Mouse (Mus musculus): ENCODE data around the gene Adam1a.
"Not testable (repeated sequence)": the region's sequence is repeated elsewhere in the genome, so short reads cannot be mapped to it uniquely, and the experiment has no call there.

Gene Adam1a

GRCm38 (mm10) chr5:121564468-121564895 lies 19.2 kb upstream of the Adam1a start:
- peak; percentile 79 to 89 for DNase-seq (ENCODE audit: low spot score in 2 of 2)

- no peak for DNase-seq (ENCODE audit: low spot score in 2 of 2)
Measured at GRCm38 (mm10) chr5:121562436-121562835, 17.2 kb upstream of the Adam1a start.

- no peak for DNase-seq (ENCODE audit: low spot score in 2 of 2)
Measured at GRCm38 (mm10) chr5:121549196-121549595, 3.9 kb upstream of the Adam1a start.

- no peak for DNase-seq (ENCODE audit: low spot score in 2 of 2)
Measured at GRCm38 (mm10) chr5:121547084-121547483, 1.8 kb upstream of the Adam1a start.

- DNase-seq (ENCODE audit: low spot score in 2 of 2) = peak in 1 of 2 experiments; percentile 31
Measured at GRCm38 (mm10) chr5:121546530-121546895, 1.2 kb upstream of the Adam1a start.

- DNase-seq (ENCODE audit: low spot score in 2 of 2) = peak; percentile 96
Measured at GRCm38 (mm10) chr5:121545793-121546529, 679 bp upstream of the Adam1a start, which contains the start of gene Mapkapk5. Gene Mapkapk5, minus strand, starts transcription at chr5:121545905.

GRCm38 (mm10) chr5:121543370-121543769 lies 1.9 kb downstream of the Adam1a start:
- DNase-seq (ENCODE audit: low spot score in 2 of 2) = no peak

GRCm38 (mm10) chr5:121541235-121541634 lies 4.0 kb downstream of the Adam1a start:
- DNase-seq (ENCODE audit: low spot score in 2 of 2) = no peak

GRCm38 (mm10) chr5:121540066-121540465 lies 5.2 kb downstream of the Adam1a start:
- DNase-seq (ENCODE audit: low spot score in 2 of 2) = no peak

- no peak for DNase-seq (ENCODE audit: low spot score in 2 of 2)
Measured at GRCm38 (mm10) chr5:121537588-121537987, 7.7 kb downstream of the Adam1a start.

- no peak for DNase-seq (ENCODE audit: low spot score in 2 of 2)
Measured at GRCm38 (mm10) chr5:121536921-121537555, 8.2 kb downstream of the Adam1a start.

- no peak for DNase-seq (ENCODE audit: low spot score in 2 of 2)
Measured at GRCm38 (mm10) chr5:121535116-121535515, 10.2 kb downstream of the Adam1a start.

- no peak for DNase-seq (ENCODE audit: low spot score in 2 of 2)
Measured at GRCm38 (mm10) chr5:121534521-121534920, 10.8 kb downstream of the Adam1a start.

GRCm38 (mm10) chr5:121526961-121527360 lies 18.3 kb downstream of the Adam1a start:
- DNase-seq (ENCODE audit: low spot score in 2 of 2) = no peak

- DNase-seq (ENCODE audit: low spot score in 2 of 2) = no peak
Measured at GRCm38 (mm10) chr5:121526526-121526925, 18.8 kb downstream of the Adam1a start.

GRCm38 (mm10) chr5:121525774-121526450 lies 19.4 kb downstream of the Adam1a start:
- no peak for DNase-seq (ENCODE audit: low spot score in 2 of 2)

GRCm38 (mm10) chr5:121519758-121520157 lies 25.5 kb downstream of the Adam1a start:
- not testable (repeated sequence) for DNase-seq (ENCODE audit: low spot score in 2 of 2)

GRCm38 (mm10) chr5:121518983-121519382 lies 26.3 kb downstream of the Adam1a start:
- no peak for DNase-seq (ENCODE audit: low spot score in 2 of 2)

- no peak for DNase-seq (ENCODE audit: low spot score in 2 of 2)
Measured at GRCm38 (mm10) chr5:121510009-121510408, 35.3 kb downstream of the Adam1a start.

- DNase-seq (ENCODE audit: low spot score in 2 of 2) = no peak
Measured at GRCm38 (mm10) chr5:121506846-121507245, 38.4 kb downstream of the Adam1a start.

- no peak for DNase-seq (ENCODE audit: low spot score in 2 of 2)
Measured at GRCm38 (mm10) chr5:121503231-121503630, 42.1 kb downstream of the Adam1a start, which contains the start of gene Adam1b. Gene Adam1b, minus strand, starts transcription at chr5:121503435.

- DNase-seq (ENCODE audit: low spot score in 2 of 2) = not testable (repeated sequence)
Measured at GRCm38 (mm10) chr5:121501424-121501996, 43.8 kb downstream of the Adam1a start.
